Mouse (Mus musculus): ENCODE data around the gene Epha10.
"Not testable (repeated sequence)": the region's sequence is repeated elsewhere in the genome, so short reads cannot be mapped to it uniquely, and the experiment has no call there.

The Epha10 gene

GRCm38 (mm10) chr4:124894508-124895428 is 14.1 kb downstream of the Epha10 start:
- DNase-seq, result no peak

GRCm38 (mm10) chr4:124898428-124898827 is 17.7 kb downstream of the Epha10 start:
- DNase-seq, result no peak

- no peak for DNase-seq
Measured at GRCm38 (mm10) chr4:124899906-124900305, 19.2 kb downstream of the Epha10 start.

- DNase-seq, result no peak
Measured at GRCm38 (mm10) chr4:124905417-124905816, 24.7 kb downstream of the Epha10 start.

GRCm38 (mm10) chr4:124905971-124906822 is 25.5 kb downstream of the Epha10 start:
- DNase-seq, result no peak

GRCm38 (mm10) chr4:124928102-124928501 is 47.4 kb downstream of the Epha10 start:
- DNase-seq, result no peak

- peak; percentile 97 for DNase-seq
Measured at GRCm38 (mm10) chr4:124936613-124937471, 56.1 kb downstream of the Epha10 start, which contains the start of gene 9930104L06Rik. 9930104L06Rik (plus strand) TSS chr4:124937048.

- not testable (repeated sequence) for DNase-seq
Measured at GRCm38 (mm10) chr4:124939211-124939610, 58.5 kb downstream of the Epha10 start, which contains the start of gene Cdca8. Cdca8 (minus strand) TSS chr4:124939311.

GRCm38 (mm10) chr4:124943022-124943421 is 62.3 kb downstream of the Epha10 start:
- peak; percentile 84 for DNase-seq

- no peak for DNase-seq
Measured at GRCm38 (mm10) chr4:124943781-124944180, 63.1 kb downstream of the Epha10 start.

- peak; percentile 25 for DNase-seq
Measured at GRCm38 (mm10) chr4:124944961-124945360, 64.3 kb downstream of the Epha10 start.

GRCm38 (mm10) chr4:124949488-124949887 is 68.8 kb downstream of the Epha10 start:
- DNase-seq, result no peak

- peak; percentile 52 for DNase-seq
Measured at GRCm38 (mm10) chr4:124950181-124951035, 69.7 kb downstream of the Epha10 start.

GRCm38 (mm10) chr4:124951036-124951433 is 70.3 kb downstream of the Epha10 start:
- peak; percentile 53 for DNase-seq

GRCm38 (mm10) chr4:124953546-124953945 is 72.8 kb downstream of the Epha10 start:
- peak; percentile 79 for DNase-seq

GRCm38 (mm10) chr4:124957284-124957683 is 76.6 kb downstream of the Epha10 start:
- no peak for DNase-seq

GRCm38 (mm10) chr4:124959062-124959461 is 78.4 kb downstream of the Epha10 start:
- peak; percentile 71 for DNase-seq

GRCm38 (mm10) chr4:124960940-124961339 is 80.2 kb downstream of the Epha10 start:
- DNase-seq, result no peak

- DNase-seq, result no peak
Measured at GRCm38 (mm10) chr4:124962576-124962975, 81.9 kb downstream of the Epha10 start.

GRCm38 (mm10) chr4:124964912-124965599 is 84.4 kb downstream of the Epha10 start:
- DNase-seq, result no peak
